Mouse (Mus musculus): ENCODE results near the gene Meltf.

The Meltf gene

DNA sequence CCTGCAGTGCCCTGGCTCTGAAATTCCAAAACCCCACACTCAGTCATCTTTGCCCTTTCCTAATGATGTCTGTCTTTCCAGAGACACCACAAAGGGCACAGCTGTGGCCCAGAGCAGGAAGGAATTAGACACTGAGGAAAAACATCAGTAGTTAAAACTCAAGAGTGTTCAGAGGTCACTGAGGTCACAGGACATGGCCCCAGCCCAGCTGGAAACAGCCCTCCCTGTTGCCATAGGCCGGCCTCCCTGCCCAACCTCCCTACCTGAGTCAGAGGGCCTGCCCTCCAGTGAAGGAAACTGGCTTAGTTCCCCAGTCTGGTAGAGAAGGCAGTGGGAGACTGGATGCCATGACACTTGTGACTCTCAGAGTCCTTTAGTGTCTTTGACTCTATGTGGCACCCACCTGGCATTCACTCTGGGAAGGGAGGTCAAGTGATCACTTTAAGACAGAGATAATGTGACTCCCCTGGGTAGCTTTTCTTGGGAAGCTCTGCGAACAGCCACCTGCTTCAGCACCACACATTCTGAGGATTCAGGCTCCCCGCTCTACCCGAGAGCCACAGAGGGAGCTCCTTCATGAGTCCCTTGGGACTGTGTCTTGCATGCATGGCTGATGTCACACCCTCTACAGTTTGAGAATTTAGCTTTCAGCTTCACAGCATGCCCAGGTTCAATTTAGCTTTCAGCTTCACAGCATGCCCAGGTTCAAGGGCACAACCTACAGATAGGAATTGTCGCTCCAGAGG lies 15.0 kb downstream of the Meltf start:
- DNase-seq (ENCODE audit: low read depth, low spot score), result no peak

DNA sequence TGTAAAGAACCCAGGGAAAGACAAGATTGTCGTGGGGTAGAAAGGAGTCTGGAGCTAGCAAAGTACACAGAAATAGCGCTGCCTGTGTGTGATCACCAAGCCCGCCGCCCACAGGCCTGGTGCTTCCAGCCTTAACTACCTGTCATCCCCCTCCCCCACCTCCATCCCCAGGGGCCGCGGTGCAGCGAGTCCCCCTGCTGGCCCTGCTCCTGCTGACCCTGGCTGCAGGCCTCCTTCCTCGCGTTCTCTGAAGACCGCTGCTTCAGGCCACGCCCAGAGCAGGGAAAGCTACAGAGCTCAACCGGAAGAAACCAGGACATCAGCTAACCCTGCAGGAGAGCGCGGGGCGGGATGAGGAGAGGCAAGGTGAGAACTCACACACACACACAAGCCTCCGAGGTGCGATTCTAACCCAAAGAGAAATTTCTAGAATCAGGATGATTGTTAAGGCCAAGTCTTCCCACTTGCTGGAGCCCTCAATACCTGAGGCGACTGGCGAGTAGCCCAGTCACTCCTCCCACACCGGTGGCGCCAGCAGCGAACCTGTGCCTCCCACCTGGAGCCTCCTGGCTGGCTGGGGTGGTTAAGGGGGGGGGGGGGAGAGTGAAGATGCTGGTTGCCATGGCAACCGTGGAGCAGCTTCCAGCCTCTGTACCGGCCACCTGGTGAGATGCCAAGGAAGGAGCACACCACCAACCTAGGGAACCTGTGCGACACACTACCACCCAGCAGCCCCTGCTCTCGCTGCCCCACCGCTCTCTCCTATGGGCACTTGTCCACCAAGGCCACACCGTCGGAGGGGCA lies 18.6 kb downstream of the Meltf start:
- DNase-seq (ENCODE audit: low read depth, low spot score), result no peak

DNA sequence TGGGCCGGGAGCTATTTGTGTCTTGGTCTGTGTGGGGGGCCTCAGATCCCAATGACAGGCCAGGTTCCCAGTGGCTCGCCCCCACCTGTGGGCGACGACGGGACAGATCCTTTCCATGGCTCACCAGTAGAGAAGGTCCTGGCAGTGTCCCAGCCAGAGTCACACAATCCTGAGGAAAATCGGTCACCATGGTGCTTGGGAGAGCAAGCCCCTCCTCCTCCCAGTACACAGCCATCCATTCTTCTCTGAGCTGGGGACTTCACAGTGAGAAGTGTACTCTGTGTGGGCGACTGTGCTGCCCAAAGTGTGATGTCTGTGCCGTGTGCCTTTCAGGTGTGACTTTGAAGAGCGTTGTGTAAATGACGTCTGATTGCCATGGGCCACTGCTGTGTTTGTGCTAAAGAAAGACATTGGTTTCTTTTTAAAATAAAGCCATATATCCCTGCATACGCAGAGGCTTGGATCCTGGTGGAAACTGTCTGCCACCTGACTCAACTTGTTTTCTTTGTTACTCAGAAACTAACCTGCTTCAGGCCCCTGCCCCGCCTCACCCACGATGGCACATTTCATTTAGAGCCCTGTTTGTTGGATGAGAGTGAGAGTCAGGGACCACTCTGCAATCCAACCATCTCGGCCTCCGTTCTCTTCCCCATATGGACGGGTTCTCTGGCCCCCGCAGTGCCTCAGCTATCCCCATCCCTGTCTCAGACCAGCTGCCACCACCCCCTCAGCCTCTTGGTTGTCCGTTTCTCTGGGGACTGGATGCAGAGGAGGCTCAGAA lies 20.1 kb downstream of the Meltf start:
- DNase-seq (ENCODE audit: low read depth, low spot score), result no peak

DNA sequence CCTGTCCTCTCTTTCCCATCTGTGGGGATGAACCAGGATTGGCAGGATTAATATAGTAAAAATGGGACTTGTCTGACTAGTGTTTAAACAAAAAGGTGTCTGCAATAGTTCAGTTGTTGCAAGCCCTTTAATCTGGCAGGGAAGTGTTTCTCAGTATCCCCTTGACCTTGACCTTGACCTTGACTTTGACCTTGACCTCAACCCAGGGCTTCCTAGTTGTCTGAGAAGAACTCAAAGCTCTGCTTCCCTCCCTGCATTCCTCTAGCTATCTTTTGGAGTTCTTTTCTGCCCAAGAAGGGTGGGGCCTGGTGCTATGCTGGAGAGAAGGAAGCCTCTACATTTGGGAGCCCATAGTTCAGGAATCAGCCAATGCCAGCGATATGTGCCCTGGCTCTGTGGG lies 23.3 kb downstream of the Meltf start:
- DNase-seq (ENCODE audit: low read depth, low spot score), result no peak

DNA sequence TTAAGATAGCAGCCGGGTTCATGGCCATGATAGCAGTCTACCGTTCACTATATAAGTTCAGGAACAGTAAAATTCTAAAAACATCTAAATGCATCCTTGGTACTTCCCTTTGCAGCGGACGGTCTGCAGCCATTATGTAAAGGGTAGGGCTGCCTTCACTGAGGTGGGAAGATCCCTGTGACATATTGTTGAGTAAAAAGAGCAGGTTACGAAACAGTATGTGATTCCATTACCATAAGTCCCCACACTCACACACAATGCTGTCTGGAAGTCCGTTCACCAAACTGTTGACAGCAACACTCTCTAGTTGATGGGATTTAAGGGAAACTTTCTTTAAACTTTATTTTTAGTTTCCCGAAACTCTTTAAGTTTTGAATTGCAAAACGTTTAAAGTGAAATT lies 24.6 kb downstream of the Meltf start:
- DNase-seq (ENCODE audit: low read depth, low spot score), result no peak

DNA sequence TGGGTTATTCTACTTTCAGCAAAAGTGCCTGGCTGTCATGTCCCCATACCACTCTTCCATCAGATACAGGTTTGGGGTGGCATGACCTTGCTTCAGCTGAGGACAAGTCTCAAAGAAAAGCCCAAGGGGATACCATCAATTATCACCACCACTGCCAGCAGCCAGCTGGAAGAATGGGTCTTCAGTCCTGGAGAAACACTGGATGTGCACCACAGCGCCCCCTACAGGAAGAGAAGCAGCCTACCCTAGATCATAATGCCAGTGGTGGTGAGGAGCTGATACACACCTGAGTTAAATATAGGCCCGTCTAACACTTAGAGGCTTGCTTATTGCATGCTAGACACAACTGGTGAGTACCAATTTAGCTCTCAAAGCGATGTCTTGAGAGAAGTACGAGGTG lies 26.7 kb downstream of the Meltf start:
- no peak for DNase-seq (ENCODE audit: low read depth, low spot score)

DNA sequence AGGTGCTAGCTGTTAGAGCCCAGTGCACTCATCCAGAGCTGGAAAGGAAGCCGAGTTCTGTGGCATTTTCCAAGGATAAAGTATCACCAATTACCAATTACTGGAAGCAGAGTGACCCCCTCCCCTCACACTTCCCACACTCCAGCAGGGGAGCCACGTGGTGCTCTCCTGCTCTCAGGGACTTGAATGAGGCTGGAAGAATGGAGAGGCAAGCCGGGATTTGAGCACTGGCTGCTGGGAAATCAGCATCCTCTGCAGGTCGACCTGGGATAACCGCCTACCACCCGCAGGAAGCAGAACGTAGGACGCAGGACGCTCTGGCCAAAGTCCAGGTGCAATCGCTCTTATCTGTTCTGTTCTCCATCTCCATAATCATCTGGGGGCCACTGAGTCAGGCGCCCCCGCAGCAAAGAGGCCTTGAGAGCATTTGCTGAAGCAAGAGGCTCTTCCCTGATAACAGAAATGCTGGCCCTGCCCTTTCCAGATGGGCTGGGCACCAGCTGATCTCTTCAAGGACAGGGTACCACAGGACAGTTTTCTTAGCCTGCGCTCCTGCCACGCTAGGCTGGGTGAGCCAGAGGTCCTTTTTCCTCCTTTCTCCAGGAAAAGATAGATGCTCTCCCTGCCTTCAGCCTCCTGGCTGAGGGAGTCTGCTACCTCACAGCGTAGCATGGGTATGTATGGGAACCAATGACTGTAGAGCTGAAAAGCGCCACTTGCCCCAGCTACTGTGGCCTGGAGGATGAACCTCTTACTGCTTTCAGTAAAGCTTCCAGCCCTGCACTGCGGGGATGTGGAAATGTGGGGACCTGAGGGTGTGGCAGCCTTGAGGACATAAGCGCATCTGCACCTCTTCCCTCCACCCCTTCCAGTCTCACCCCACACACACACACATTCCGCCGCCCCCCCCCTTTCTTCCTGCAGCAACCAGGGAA lies 27.5 kb downstream of the Meltf start:
- DNase-seq (ENCODE audit: low read depth, low spot score), result no peak

DNA sequence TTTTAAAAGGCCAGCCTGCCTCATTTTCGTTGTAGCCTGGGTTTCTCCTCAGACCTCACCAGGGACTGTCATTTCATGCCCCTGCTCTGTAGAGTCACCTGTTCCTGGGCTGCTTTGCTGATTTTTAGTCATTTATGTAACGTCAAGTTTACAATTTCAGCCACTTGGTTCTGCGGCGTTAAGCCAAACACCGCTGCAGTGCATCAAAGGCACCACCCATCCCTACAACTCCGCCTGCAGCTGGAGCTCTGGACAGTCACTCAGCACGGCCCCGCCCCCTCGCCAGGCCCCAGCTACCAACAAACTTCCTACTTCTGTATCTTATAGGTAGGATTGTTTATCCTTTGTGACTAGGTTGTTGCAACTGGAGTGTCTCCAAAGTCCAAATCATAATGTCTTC lies 28.3 kb downstream of the Meltf start:
- no peak for DNase-seq (ENCODE audit: low read depth, low spot score)

DNA sequence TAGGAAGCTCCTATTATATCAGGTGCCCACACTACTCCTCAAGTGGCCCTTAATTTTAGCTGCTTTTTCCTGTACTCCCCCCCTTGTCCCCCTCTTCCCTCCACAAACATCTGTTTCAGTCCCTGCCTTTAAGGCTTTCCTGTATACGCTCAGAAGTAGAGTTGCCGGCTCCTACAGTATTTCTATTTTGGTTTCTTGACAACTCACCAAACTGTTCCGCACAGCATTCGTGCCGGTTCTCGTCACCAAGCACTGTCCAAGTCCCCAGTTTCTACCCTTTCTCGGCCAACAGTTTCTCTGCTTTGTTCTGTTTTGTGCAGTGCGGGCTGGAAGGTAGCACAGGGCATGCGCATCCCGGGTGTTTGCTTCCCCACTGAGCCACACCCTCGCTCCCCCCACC lies 30.3 kb downstream of the Meltf start:
- DNase-seq (ENCODE audit: low read depth, low spot score), result no peak

DNA sequence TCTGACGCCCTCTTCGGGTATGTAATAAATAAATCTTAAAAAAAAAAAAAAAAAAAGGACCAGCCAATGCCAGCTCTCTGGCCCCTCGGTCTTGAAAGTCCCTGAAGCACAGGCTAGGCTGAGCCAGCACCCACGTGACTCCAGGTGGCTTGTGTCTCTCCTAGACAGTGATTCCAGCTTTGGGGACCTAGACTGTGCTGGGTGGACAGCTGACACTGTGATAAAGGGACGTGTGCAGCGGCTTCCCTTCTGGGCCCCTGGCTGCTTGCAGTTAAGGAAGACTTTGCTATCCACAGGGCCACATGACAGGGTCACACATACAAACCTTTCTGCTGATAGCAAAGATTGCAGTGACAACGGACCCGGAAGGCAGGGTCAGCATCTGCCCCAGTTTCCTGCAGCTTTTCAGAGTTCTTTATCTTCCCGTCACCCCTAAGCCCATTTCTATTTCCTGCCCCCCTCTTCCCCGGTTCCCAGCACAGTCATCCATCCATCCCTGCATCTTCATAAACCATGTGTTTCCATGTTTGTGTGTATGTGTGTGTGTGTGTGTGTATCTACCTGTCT lies 31.8 kb downstream of the Meltf start:
- DNase-seq (ENCODE audit: low read depth, low spot score), result no peak

DNA sequence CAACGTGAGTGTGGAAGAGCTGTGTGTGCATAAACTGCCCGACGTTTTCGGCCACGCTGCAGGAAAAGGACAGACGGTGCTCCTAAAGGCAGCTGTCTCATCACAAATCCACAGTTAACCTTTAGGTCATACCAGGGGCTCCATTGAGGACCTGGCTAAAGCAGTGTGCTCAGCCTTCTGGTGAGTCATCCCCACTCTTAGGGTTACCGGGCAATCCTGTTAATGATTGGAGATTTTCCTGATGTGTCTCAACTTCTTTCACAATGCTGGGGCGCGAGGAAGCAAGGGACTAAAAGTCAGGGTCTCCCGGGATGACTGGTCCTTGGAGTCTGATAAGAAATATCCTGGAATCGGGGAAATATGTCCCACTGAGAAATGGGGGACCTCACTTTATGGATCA lies 39.2 kb downstream of the Meltf start:
- no peak for DNase-seq (ENCODE audit: low read depth, low spot score)

DNA sequence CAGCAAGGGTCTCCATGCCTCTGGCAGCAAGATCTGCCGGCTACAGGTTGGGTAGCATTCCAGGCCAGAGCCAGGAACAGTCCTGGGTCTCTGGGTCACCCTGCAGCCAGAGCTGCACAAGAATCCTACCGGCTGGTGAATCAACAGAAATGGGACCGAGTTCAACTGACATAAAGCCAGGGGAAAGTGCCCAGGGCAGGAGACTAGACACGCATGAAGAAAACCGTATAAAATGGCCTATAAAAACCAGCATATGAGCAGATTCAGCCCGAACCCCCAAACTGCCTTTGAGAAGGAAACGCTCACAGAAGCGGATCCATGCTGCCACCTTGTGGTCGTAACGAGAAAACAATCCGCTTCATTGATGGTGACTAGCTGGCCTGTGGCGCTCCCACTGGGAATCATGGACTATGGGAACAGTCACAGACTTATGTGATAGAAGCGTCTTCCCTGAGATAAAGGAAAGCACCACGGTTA lies 39.7 kb downstream of the Meltf start:
- DNase-seq (ENCODE audit: low read depth, low spot score), result peak; percentile 42

DNA sequence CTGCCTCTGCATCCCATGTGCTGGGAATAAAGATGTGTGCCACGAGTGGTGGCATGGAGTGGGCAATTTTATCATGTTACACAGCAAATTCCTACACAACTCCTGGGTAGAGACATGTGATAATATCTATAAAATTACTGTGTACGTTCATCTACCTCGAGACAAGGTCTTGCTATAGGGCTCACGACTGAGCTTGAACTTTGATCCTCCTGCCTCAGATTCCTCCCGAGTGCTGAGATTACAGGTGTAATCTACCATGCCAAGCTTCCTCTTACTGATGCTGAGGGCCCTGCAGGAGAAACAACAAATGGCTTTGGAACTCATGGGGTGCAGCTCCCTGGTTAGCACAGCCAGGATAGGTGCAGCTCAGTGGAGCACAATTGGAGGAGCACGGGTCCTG lies 45.8 kb downstream of the Meltf start:
- DNase-seq (ENCODE audit: low read depth, low spot score), result no peak

DNA sequence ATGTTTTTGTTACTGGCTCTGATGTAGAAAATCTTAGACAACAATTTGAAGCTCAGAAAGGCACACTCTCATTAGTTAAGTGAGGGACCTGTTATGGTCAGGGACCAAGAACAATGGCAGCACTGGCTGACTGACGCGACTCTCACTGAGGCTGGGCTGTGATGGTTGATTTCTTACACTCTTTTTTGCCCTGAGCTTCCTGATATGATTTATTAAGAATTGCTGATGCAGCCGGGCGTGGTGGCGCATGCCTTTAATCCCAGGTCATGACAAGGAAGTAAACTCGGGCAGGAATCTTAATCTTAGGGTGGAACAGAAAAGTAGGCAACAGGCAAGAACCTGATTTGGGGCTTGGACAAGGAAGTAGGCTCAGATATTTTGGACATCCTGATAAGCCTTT lies 47.5 kb downstream of the Meltf start:
- no peak for DNase-seq (ENCODE audit: low read depth, low spot score)

DNA sequence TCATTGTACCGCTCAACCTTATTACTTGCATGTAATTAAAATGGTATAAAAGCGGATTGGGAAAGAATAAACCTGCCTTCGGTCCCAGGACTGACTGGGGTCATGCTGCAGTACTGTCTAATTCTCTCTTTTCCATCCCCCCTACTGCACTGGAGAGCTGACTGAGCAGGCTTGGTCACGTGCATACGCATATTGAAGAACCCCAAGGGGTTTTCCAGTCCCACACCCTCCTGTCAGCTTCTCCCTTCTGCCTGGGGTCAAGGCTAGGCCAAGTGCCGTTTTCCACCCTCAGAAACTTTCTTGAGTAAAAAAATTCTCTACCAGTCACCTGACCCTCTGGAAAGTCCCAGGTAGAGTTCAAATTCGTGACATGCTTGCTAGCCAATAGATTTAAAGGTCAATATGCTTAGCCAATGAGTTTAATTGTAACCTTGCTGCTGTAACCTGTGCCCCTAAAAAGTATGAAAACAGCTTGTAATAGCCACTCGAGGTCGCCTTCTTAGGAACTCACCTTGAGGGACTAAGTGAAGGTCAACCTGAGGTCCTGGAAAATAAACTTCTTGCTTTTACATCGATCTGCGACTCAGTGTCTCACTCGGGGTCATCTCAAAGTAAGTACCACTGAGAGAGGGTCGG lies 48.1 kb downstream of the Meltf start:
- DNase-seq (ENCODE audit: low read depth, low spot score), result no peak

DNA sequence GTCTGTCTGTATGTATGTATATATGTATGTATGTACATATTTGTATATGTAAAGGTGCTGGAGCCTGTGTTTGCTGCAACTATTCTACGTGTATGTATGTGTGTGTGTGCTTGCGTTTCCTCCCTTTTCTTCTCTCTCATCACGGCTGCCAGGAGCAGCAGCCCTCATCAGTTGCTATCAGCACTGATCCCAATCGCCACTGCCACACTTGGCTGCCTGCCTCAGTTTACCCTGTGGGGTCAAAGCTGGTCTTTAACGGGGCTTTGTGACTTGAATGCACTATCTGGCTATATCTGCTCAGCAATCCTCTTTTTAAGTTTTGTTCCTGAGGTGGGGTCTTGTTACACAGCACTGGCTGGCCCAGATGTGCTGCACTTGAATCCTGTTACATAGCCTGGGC lies 48.8 kb downstream of the Meltf start:
- DNase-seq (ENCODE audit: low read depth, low spot score), result no peak

DNA sequence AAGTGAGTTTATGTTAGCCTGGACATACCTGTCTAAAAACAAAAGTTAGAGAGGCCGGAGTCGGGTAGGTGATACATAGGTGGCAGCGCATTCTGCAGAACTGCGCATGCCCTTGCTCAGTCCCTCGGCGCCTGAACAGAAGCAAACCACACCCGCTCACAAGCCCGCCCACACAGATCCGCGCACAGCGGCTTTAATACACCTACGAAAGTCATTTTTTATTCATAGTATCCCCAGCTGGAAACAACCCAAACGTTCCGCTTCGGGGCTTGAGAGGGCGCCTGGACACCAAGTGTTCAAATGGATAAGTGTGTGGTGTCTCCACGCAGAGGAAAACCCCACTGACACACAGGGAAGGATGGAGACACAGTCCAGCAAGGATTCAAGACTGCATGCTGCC lies 52.7 kb downstream of the Meltf start:
- DNase-seq (ENCODE audit: low read depth, low spot score), result no peak

DNA sequence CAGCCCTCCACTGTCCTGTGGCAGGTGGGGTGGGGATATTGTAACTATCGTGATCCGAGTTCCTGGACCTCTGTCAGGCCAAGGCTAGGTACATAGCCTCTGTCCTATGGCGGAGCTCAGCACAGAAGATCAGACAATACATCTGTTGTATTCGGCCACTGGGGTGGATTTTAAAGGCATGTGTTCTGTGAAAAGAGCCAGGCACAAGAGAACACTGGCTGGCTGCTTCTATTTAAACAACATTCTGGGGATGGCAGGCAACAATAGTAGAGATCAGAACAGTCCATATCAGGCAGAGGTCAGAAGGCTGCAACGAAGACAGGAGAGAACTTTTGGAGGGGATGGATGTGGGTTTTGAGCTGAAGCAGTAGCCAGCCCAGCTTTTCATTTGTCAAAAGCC lies 53.6 kb downstream of the Meltf start:
- no peak for DNase-seq (ENCODE audit: low read depth, low spot score)

DNA sequence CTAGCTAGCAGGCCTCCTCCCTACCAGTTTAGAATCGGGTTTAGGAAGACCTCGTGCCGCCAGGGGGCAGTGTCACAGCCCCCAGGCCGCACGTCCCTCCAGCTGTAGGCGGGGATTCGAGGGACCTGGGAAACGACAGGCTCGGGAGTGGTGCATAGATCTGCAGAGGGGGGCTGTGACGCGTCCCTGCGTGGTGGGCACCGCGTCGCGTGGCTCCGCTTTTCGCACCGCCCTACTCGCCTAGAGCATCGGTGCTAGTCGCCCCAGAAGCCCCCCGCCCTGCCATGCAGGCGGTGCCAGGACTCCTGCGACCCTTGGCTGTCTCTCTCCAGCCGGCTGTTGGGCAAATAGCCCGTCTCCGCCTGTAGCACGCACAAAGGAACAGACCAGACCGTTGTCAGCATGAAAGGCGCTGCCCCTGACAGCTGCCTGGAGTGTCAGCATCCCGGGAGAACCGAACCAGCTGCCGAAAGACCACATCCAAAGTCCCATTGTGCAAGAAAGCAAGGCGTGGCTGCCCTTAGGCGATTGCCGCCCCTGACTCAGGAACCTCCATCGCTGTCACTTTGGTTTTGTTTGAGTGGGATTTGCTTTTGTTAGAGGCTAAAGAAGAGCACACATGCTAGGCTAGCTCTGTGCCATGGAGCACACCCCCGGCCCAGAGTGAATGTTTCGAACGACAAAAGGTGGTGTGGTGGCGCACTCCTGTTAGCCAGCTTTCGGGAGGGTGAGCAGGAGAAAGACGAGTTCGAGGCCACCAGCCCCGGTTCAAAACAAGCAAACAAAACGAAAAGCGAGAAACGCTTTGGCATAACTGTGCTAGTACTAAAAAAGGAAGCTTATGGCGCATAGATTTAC lies 54.5 kb downstream of the Meltf start:
- DNase-seq (ENCODE audit: low read depth, low spot score), result peak; percentile 89
